Mouse (Mus musculus): Measurements from ENCODE around the gene Cyp2d40. TPM values are rescaled to one million over a fixed set of nuclear protein-coding genes. Genes with fewer than 3 reads are reported as not detected.
"Not testable (repeated sequence)": the region's sequence is repeated elsewhere in the genome, so short reads cannot be mapped to it uniquely, and the experiment has no call there.

Gene Cyp2d40
- total RNA-seq (2022): not detected

- no peak for DNase-seq (ENCODE audit: low spot score in 2 of 2)
Observed at GRCm38 (mm10) chr15:82763631-82764420, at the start of gene Cyp2d40. TSS of gene Cyp2d40 (minus strand) at chr15:82764183.

GRCm38 (mm10) chr15:82810556-82810955, 46.6 kb upstream of the Cyp2d40 start:
- DNase-seq (ENCODE audit: low spot score in 2 of 2): no peak

DNA sequence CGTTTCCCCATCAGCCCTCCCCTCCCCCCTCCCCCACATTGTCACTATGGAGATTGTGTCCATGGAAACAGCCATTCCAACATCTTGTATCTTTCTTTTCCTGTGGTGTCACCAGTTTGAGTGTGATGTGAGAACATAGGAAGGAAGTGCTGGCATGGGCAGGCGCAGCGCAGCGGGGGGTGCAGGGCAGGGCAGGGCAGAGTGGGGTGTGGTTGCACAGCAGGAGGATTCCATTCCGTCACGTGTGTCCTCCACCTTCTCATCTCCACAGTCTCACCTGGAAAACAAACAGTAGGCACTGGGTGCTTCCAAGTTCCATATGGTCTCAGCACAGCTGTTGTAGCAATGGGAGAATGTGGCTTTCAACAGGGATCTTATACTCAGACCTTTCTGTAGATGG, 45.5 kb upstream of the Cyp2d40 start:
- DNase-seq (ENCODE audit: low spot score in 2 of 2): no peak

DNA sequence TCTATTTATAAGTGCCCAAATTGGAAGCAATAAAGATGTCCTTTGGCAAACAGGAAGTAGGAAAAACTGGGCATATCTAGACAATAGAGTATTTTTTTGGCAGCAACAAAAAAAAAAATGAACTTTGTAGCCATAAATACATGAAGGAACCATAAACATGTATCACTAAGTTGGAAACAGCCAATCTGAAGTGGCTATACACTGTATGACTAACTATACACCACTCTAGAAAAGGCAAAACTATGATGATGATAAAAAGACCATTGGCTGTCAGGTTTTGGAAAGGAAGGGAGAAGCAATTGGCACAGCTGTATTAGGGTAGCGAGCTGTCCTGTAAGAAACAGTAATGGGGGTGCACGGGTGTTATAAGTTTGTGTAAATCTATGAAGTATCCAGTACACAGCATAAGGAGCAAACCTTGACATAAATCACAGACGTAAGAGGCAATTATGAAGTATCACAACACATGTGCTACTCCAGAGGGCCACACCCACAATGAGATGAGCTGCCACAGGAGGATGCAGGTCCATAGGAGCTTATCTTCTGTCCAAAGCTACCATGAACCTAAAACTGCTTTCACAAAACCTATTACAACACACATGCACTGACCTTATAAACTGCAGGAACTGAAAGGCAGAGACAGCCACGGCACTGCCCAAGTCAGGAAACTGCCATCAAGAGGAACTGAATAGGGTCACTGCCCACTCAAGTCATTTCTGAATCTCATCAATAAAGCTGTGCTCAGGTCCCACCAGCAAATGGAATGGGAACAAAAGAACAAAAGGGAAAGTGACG, 43.2 kb upstream of the Cyp2d40 start:
- DNase-seq (ENCODE audit: low spot score in 2 of 2): no peak

GRCm38 (mm10) chr15:82804708-82805639, 41.0 kb upstream of the Cyp2d40 start:
- DNase-seq (ENCODE audit: low spot score in 2 of 2): peak; percentile 54 to 69

GRCm38 (mm10) chr15:82795936-82796440, 32.0 kb upstream of the Cyp2d40 start:
- no peak for DNase-seq (ENCODE audit: low spot score in 2 of 2)

GRCm38 (mm10) chr15:82794277-82794676, 30.3 kb upstream of the Cyp2d40 start, which contains the start of gene Cyp2d26:
TSS of gene Cyp2d26 (minus strand) at chr15:82794294.
- DNase-seq (ENCODE audit: low spot score in 2 of 2): no peak

DNA sequence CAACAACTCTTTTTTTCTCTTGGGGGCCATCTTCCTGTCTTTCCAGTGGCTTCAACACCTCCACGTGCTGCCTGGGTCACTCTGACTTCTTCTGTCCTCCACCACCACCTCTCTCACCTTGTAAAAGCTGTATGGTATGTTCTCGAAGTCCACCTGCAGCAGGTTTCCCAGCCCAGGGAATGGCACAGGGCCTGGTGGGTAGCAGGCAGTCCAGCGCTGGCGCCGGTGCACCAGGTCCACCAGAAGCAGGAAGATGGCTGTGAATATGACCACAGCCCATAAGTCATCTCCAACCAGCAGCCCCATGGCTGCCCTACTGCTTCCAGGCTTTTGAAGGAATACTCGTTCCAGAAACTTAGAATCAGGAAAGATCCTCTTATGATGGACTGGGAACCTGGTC, 29.9 kb upstream of the Cyp2d40 start:
- no peak for DNase-seq (ENCODE audit: low spot score in 2 of 2)

DNA sequence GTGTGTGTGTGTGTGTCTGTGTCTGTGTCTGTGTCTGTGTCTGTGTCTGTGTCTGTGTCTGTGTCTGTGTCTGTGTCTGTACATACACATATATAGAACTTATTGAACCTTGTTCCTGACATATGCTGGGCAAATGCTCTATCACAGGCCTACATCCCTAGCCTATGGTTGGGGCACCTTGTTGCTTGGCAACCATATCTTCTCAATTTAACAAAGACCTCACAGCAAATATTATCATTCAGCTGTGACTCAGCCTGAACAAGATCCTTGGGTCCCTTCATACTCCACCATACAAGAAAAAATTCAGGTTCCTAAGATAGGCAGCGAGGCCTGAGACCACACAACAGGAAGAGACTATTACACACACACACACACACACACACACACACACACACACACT, 29.5 kb upstream of the Cyp2d40 start:
- no peak for DNase-seq (ENCODE audit: low spot score in 2 of 2)

DNA sequence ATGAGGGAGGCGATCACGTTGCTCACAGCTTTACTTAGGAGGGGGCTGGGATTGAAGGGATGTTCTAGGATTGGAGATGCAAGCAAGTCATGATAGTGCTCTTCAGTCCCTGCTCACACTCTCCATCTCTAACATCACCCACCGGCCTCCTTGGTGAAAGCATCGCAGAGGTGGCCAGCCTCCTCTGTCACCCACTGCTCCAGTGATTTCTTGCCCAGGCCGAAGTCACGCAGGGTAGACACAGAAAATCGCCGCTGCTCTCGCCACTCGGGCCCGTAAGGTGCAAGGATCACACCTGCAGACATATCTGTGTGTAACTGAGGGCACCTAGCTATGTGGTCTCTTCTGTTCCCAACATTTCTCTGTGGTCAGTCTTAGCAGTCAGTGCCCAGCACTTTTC, 28.6 kb upstream of the Cyp2d40 start:
- no peak for DNase-seq (ENCODE audit: low spot score in 2 of 2)

- DNase-seq (ENCODE audit: low spot score in 2 of 2): no peak
Observed at GRCm38 (mm10) chr15:82784581-82784980, 20.6 kb upstream of the Cyp2d40 start.

DNA sequence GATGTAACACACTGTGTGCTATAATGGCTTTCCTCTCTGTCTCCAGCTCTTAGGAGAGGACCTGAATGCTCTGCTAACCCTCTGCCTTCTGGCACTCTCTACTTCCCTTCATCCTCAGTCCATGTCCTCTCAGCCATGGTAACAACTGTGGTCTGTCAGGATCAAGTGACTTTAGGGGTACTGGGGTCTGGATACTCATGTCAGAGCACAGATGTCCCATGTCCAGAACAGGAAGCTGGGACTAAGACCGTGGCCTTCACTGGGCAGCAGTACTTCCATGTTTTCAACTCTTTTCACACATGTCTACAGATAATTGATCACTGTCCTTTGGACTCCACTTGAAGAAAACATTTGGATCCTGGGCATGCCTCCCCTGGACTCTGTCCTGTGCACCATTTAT, 19.8 kb upstream of the Cyp2d40 start:
- no peak for DNase-seq (ENCODE audit: low spot score in 2 of 2)

DNA sequence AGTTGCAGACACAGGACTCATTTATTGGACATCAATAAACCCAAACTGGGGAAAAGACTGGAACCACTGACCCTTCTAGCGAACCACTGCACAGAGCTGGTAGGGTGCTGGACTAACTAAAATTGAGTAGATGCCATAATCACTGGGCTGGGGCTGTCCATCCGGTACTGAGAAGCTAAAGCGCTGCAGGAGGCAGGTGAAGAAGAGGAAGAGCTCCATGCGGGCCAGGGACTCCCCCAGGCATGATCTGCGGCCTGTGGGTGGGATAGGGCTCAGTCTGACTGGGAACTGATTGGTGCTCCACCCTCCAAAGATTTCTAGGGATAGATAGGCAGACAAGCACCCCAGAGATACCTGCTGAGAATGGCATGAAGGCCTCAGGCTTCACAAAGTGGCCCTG, 13.9 kb upstream of the Cyp2d40 start:
- not testable (repeated sequence) for DNase-seq (ENCODE audit: low spot score in 2 of 2)

GRCm38 (mm10) chr15:82765943-82766342, 2.0 kb upstream of the Cyp2d40 start:
- no peak for DNase-seq (ENCODE audit: low spot score in 2 of 2)

- DNase-seq (ENCODE audit: low spot score in 2 of 2): no peak
Observed at GRCm38 (mm10) chr15:82764881-82765280, 898 bp upstream of the Cyp2d40 start.

DNA sequence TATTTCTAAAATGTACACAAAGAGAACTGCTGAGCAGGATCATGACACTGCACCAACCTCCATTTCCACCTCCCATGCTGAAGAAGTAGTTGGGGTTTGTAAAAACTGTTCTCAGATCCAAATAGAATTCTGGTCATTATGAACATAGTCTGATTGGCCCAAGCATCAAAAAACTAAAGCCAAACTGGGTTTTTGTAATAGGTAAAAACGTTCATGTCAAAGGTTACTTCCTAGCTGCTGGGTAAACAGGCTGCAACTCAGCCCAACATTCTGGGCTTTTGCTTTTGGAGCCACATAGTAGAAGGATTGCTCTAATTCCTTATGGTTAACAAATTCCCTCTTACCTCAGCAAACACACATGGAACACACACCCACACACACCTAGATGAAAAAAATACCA, 15.8 kb downstream of the Cyp2d40 start:
- no peak for DNase-seq (ENCODE audit: low spot score in 2 of 2)

- no peak for DNase-seq (ENCODE audit: low spot score in 2 of 2)
Observed at GRCm38 (mm10) chr15:82747516-82747915, 16.5 kb downstream of the Cyp2d40 start.

GRCm38 (mm10) chr15:82733331-82733925, 30.6 kb downstream of the Cyp2d40 start:
- DNase-seq (ENCODE audit: low spot score in 2 of 2): not testable (repeated sequence)

Measured in gastrocnemius, adult 8-10 months (tissue).